Mouse (Mus musculus): ENCODE results near the gene Mfn1. TPM values are rescaled to one million over a fixed set of nuclear protein-coding genes. Genes with fewer than 3 reads are reported as not detected.
A peak's percentile ranks its signal among the peaks of the same experiment; 100 is the strongest.

The Mfn1 gene
- polyA plus RNA-seq, 1 experiment from 2014 or later: 19.5 TPM

- H3K27ac ChIP-seq (ENCODE audit: low read length): no peak overlapping the region
- ATAC-seq (peak; percentile 25; the same call in 1 of the 2 replicates), DNase-seq (ENCODE audit: low spot score) (no peak)
- WGBS: 73% methylated on average over 7 of the region's 7 CpGs
- TF ChIP-seq CTCF (IDR thresholded peaks at IDR 0.05): no peak
- no peak for TF ChIP-seq EP300 (IDR thresholded peaks at IDR 0.05)
- no peak overlapping the region for H3K9ac ChIP-seq (replicated peaks; ENCODE audit: low read depth)
- H3K4me1 ChIP-seq (ENCODE audit: insufficient read depth, low read depth, low read length): no peaks in the 10 kb centered on the region
- H3K27me3 ChIP-seq (replicated peaks; ENCODE audit: insufficient read depth, low read length): no peaks in the 10 kb centered on the region
- H3K4me3 ChIP-seq (ENCODE audit: low read depth, low read length): no peak overlapping the region
- H3K4me2 ChIP-seq (replicated peaks; ENCODE audit: low read depth, low read length): no peak overlapping the region
- H3K9me3 ChIP-seq (ENCODE audit: low read length): no peaks in the 10 kb centered on the region
- no peaks in the 10 kb centered on the region for H3K36me3 ChIP-seq (ENCODE audit: insufficient read depth, low read length)
Observed at GRCm38 (mm10) chr3:32628141-32628540, 98.9 kb downstream of the Mfn1 start.

Other genes starting within 250 kb of the Mfn1 start
- 1.9 and 2.1 TPM in 2 replicates for gene Zmat3, start 163.5 kb upstream of the Mfn1 start, polyA plus RNA-seq (2015; fragmentation: Nextera tagmentation; extraction: Ambion mirVana)
- gene Pik3ca, start 131.8 kb upstream of the Mfn1 start, polyA plus RNA-seq (2015; fragmentation: Nextera tagmentation; extraction: Ambion mirVana): 13.4 and 16.0 TPM in 2 replicates
- gene Kcnmb3, start 37.2 kb upstream of the Mfn1 start, polyA plus RNA-seq (2015; fragmentation: Nextera tagmentation; extraction: Ambion mirVana): 0.07 and 0.16 TPM in 2 replicates
- 28.9 and 33.9 TPM in 2 replicates for gene Zfp639, start 19.2 kb upstream of the Mfn1 start, polyA plus RNA-seq (2015; fragmentation: Nextera tagmentation; extraction: Ambion mirVana)
- gene Gnb4, start 87.1 kb downstream of the Mfn1 start, polyA plus RNA-seq (2015; fragmentation: Nextera tagmentation; extraction: Ambion mirVana): 109 and 114 TPM in 2 replicates
- gene Actl6a, start 176.8 kb downstream of the Mfn1 start, polyA plus RNA-seq (2015; fragmentation: Nextera tagmentation; extraction: Ambion mirVana): 78.3 and 79.5 TPM in 2 replicates
- gene Ndufb5, start 207.5 kb downstream of the Mfn1 start, polyA plus RNA-seq (2015; fragmentation: Nextera tagmentation; extraction: Ambion mirVana): 232 and 259 TPM in 2 replicates
- 15.4 and 16.1 TPM in 2 replicates for gene Mrpl47, start 208.1 kb downstream of the Mfn1 start, polyA plus RNA-seq (2015; fragmentation: Nextera tagmentation; extraction: Ambion mirVana)